Mouse (Mus musculus) spleen, adult 2 months (tissue): ENCODE measurements around the gene Adamts20. TPM values are rescaled to one million over a fixed set of nuclear protein-coding genes. Genes with fewer than 3 reads are reported as not detected.
"Not testable (repeated sequence)": the region's sequence is repeated elsewhere in the genome, so short reads cannot be mapped to it uniquely, and the experiment has no call there.

Source experiments
- DNase-seq, 2 experiments: peaks; one replicate each; pipeline versions ENCODE4 v3.0.0 to v3.0.0-alpha.2; 2012 to 2021; ENCODE audit warnings: low spot score in 2 of 2, low read depth in 1 of 2
- H3K27ac ChIP-seq: fragments of 200-500 bp; 2 replicates; pipeline ENCODE4 v1.5.1; 2012; ENCODE audit warnings: low read length, inconsistent platforms; ENCODE audit not compliant: insufficient read depth
- H3K27me3 ChIP-seq: fragments of 200-500 bp; 2 replicates; pipeline ENCODE4 v1.6.1; 2012; ENCODE audit warnings: mild to moderate bottlenecking, moderate library complexity, low read length, inconsistent platforms; ENCODE audit not compliant: control insufficient read depth, insufficient read depth
- H3K36me3 ChIP-seq: fragments of 200-500 bp; 2 replicates; pipeline ENCODE4 v1.6.1; 2012; ENCODE audit warnings: mild to moderate bottlenecking, low read length, inconsistent platforms; ENCODE audit not compliant: control insufficient read depth, insufficient read depth
- H3K4me1 ChIP-seq: fragments of 200-500 bp; 2 replicates; pipeline ENCODE4 v1.6.1; 2011; ENCODE audit warnings: inconsistent platforms; ENCODE audit not compliant: control insufficient read depth, insufficient read depth, insufficient read length
- H3K4me3 ChIP-seq: fragments of 200-500 bp; 2 replicates; pipeline ENCODE4 v1.5.1; 2011; ENCODE audit warnings: mild to moderate bottlenecking, inconsistent platforms; ENCODE audit not compliant: insufficient read depth, insufficient read length; ENCODE audit errors: extremely low read depth
- CTCF ChIP-seq: fragments of 200-500 bp; IDR thresholded peaks from 2 replicates; pipeline ENCODE4 v1.5.1; 2011; ENCODE audit warnings: mild to moderate bottlenecking, inconsistent platforms; ENCODE audit not compliant: insufficient read depth, insufficient read length, insufficient replicate concordance; ENCODE audit errors: extremely low read depth
- POLR2A ChIP-seq: fragments of 200-500 bp; IDR thresholded peaks from 2 replicates; pipeline ENCODE4 v1.6.1; 2011; ENCODE audit warnings: low read depth, low read length, inconsistent platforms
- WGBS: fragments of 180-500 bp; shearing (Covaris S2); methylation state at CpG from one replicate; pipeline ENCODE4 v1.1.7; 2018; 5-methylcytosine and 5-hydroxymethylcytosine counted together
- polyA plus RNA-seq: library from polyadenylated mRNA; depleted of rRNA; stranded (reverse); fragments of >200 nt; gene quantifications from 2 replicates; pipeline ENCODE4 v1.2.3, GENCODE M21; 2012; rRNA removed

The Adamts20 gene
- polyA plus RNA-seq = 0.51 and 0.81 TPM in 2 replicates

DNA sequence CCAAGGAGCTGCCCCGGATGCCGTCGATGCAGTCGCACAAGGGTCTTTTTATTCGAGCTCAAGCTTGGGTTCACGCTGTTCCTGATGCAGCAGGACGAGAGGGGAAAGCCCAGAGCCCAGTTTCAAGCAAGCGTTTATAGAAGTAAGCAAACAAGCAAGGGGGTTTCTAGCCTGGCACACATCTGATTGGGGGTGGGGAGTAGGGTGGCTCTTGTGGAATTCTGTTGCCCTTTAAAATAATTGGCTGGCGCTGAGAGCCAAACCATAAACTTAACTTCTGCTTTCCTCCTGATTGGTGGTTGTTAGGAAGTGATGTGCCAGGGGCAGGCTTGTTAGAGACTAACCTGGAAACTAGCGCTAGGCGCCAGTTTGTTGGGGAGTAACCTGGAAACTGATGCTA lies at the start of gene Adamts20:
TSS of gene Adamts20 (minus strand) at position 101 of the 400 bp plus-strand sequence.
- Histone ChIP-seq H3K4me1 (no peaks in the 10 kb centered on the region), H3K4me3 (no peak within 1 kb of the TSS), H3K27ac (no peak within 1 kb of the TSS), H3K27me3 (no peaks in the 10 kb centered on the region), H3K36me3 (no peaks in the 10 kb centered on the region)
- DNase-seq = no peak
- no peak for TF ChIP-seq CTCF
- TF ChIP-seq POLR2A = no peak
- 91% methylated on average over 11 of the region's 11 CpGs for WGBS

DNA sequence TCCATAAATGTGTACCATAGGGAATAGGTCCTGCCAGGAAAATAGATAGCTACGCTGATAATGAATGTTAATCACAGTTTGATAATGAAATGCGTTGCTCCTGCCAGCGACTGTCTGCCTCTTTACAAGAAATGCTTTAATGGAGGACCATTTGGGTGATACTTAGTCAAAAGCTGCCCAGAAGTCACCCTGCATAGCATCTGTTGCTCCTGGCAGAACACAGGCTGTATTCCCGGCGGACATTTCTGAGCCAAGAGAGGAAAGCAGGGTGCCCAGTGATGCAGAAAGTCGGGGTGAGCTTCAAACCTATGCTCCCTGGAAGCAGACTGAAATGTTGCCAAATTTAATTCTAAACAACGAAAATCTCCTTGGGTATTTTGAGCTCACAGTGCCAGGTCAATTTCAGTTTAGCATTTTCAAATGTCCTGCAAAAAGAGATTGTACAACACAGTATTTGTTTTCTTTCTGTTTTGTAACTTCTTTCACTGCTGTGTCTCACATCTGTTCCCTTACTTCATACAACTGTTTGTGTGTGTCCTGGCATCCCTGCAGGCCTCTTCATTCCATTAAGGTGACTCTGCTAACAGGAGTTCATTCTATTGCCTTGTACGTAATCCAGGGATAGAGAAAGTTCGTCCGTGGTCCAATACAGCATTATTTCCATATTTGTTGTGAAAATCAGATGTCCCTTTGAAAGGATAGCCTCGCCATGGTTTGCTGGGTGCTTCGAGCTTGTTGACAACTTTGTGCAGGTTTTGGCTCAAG lies 38.4 kb upstream of the Adamts20 start:
- no peak for DNase-seq
- 85% methylated on average over 12 of the region's 12 CpGs for WGBS
- no peaks in the 10 kb centered on the region for H3K27me3 ChIP-seq
- TF ChIP-seq CTCF (no peak), POLR2A (no peak)
- no peak overlapping the region for H3K4me3 ChIP-seq
- H3K27ac ChIP-seq = no peak overlapping the region
- H3K4me1 ChIP-seq = no peaks in the 10 kb centered on the region
- no peaks in the 10 kb centered on the region for H3K36me3 ChIP-seq

DNA sequence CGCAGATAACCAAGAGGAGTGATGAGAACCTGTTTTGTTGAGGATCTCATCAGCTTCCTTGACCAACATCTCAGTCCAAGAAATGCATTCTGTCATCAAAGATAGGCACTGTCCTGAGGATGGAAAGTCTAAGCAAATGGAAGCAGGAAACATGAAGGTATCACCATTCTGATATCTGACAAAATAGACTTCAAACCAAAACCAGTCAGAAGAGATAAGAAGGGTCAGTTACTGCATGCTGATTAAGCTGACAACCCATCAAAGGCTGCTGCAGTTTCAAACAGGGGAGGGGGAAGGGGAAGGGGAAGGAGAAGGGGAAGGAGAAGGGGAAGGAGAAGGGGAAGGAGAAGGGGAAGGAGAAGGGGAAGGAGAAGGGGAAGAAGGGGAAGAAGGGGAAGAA lies 34.0 kb upstream of the Adamts20 start:
- no peak overlapping the region for H3K27ac ChIP-seq
- H3K36me3 ChIP-seq = no peaks in the 10 kb centered on the region
- H3K27me3 ChIP-seq = no peaks in the 10 kb centered on the region
- H3K4me3 ChIP-seq = no peak overlapping the region
- no peaks in the 10 kb centered on the region for H3K4me1 ChIP-seq
- TF ChIP-seq CTCF = no peak
- no peak for TF ChIP-seq POLR2A
- WGBS = 79% methylated on average over 1 of the region's 1 CpGs
- no peak for DNase-seq

DNA sequence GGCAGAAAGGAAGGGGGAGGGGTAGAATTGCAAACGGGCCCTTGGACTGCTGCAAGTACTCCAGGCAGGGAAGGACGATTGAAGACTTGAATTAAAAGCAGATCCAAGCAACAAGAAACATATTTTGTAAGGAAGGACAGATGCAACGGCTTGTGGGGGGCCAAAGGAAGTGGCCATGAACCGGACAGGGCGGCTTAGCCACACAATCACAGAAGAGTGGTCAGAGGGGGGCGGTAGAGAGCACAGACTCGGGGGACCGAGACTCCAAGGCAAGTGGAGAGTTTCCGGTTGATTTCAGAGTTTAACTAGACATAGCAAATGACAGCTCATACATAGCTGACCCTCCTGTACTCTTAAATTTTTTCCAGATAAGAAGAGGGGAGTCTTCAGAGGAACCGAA lies 30.7 kb upstream of the Adamts20 start:
- Histone ChIP-seq H3K36me3 (no peaks in the 10 kb centered on the region), H3K4me3 (no peak overlapping the region), H3K4me1 (no peaks in the 10 kb centered on the region), H3K27ac (no peak overlapping the region), H3K27me3 (no peaks in the 10 kb centered on the region)
- WGBS = 80% methylated on average over 10 of the region's 10 CpGs
- DNase-seq = no peak
- TF ChIP-seq POLR2A (no peak), CTCF (no peak)

DNA sequence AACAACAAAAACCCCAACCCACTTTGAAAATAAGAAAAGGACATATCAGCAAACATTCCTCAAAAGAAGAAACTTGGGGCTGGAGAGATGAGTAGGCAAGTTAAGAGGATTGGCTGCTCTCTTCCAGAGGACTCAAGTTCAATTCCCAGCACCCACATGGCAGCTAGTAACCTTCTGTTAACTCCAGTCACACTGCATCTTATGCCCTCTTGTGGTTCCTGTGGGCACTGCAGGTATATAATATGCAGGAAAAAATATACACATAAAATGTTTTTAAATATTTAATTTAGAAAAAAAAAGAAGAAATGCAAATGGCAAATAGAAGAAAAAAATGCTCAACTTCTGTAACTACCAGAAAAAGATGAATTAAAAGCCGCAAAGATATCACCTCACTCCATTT lies 29.2 kb upstream of the Adamts20 start:
- DNase-seq = no peak
- TF ChIP-seq POLR2A = no peak
- no peak for TF ChIP-seq CTCF
- H3K4me3 ChIP-seq = no peak overlapping the region
- no peak overlapping the region for H3K27ac ChIP-seq
- H3K27me3 ChIP-seq = no peaks in the 10 kb centered on the region
- H3K36me3 ChIP-seq = no peaks in the 10 kb centered on the region
- no peaks in the 10 kb centered on the region for H3K4me1 ChIP-seq
- WGBS = 94% methylated on average over 1 of the region's 1 CpGs

DNA sequence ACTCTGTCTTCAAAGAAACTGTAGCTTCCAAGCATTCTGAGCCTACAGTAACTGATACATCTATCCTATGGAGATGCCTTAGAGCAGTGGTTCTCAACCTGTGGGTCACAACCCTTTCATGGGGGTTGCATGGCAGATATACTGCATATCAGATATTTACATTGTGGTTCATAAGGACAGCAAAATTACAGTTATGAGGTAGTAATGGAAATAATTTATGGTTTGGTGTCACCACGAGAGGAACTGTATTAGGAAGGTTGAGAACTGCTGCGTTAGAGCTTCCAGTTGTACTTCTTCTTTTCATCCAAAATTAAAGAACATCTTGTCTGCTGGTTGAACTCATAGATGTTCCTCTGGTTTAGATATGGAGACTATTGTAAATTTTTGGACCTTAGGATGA lies 24.2 kb upstream of the Adamts20 start:
- Histone ChIP-seq H3K4me3 (no peak overlapping the region), H3K27me3 (no peaks in the 10 kb centered on the region), H3K36me3 (no peaks in the 10 kb centered on the region), H3K4me1 (no peaks in the 10 kb centered on the region), H3K27ac (no peak overlapping the region)
- WGBS = 28% methylated on average over 2 of the region's 2 CpGs
- no peak for DNase-seq
- TF ChIP-seq POLR2A (no peak), CTCF (no peak)

DNA sequence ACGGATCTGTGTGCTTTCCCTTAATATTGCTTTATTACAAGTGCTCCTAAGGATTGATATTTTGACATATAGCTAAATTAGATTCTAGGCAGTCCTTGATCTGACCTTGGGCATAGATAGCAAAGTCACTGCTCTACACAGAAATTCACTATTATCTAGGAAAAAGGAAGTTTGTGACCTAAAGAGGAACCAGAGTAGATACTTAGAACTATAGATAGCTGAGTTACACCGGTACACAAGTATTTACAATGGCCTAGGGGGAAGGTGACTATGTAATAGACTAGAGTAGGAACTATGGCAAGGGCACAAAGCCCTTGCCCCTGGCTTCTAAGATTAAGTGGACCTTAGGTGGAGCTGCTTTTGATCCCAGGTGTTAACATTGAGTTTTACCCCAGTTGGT lies 22.8 kb upstream of the Adamts20 start:
- H3K4me3 ChIP-seq, H3K4me1 ChIP-seq, H3K27ac ChIP-seq, H3K27me3 ChIP-seq, H3K36me3 ChIP-seq, DNase-seq: not testable (repeated sequence)
- WGBS = 55% methylated on average over 2 of the region's 2 CpGs
